Mouse (Mus musculus) heart, postnatal 0 days (tissue): Measurements from ENCODE around the gene Ing5.

Experiments used
- CTCF ChIP-seq: IDR thresholded peaks from 2 replicates; pipeline ENCODE4 v1.5.1; 2016; ENCODE audit warnings: antibody characterized with exemption, control low read depth, low read depth
- EP300 ChIP-seq: IDR thresholded peaks from 2 replicates; pipeline ENCODE4 v1.6.1; 2016; ENCODE audit warnings: antibody characterized with exemption, low read depth

GRCm38 (mm10) chr1:93754573-93755290, 49.0 kb upstream of the Ing5 start, which contains the start of gene Thap4:
- TF ChIP-seq CTCF (no peak), EP300 (no peak)
